Mouse (Mus musculus) T-helper 1 cell (primary cell): ENCODE measurements around the gene Ms4a10.

Experiments
- in situ Hi-C: fragments of 300-600 bp; cut with MboI, MseI; formaldehyde crosslinking; loops from one replicate; pipeline ENCODE4 v1.15.1; 2025; ENCODE audit warnings: high pct_unique_total_duplicates

The Ms4a10 gene

GRCm38 (mm10) chr19:10918321-10918991 lies 56.0 kb downstream of the Ms4a10 start:
- in situ Hi-C loops, result loop anchor here (10.0 kb wide), 1 partner anchor 46 kb away; no protein-coding TSS in a partner anchor

- in situ Hi-C loops, result loop anchor here (10.0 kb wide), 1 partner anchor 48 kb away; no protein-coding TSS in a partner anchor
These were observed 58.0 kb downstream of the Ms4a10 start for GRCm38 (mm10) chr19:10916506-10916905.

DNA sequence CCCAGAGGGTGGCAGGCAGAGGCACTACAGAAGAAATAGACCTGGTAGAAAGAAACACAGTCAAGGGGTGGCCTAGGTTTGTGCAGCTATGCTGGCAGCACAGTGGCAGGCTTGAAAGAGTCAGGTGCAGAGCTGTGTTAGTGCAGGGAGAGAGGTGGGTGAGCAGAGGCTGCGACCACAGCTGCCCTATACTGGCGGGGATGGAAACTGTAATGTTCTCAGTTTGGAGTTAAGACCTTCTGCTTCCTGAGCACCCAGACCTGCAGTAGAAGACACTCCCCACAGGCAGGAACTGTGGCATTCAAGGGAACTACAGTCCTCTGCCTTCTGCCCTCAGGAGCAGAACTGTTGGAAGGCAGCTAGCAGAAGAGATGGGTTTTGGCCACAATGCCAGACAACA lies 59.6 kb downstream of the Ms4a10 start:
- in situ Hi-C loops, result loop anchor here (10.0 kb wide), 1 partner anchor 50 kb away; no protein-coding TSS in a partner anchor

GRCm38 (mm10) chr19:10914291-10914690 lies 60.2 kb downstream of the Ms4a10 start:
- in situ Hi-C loops, result loop anchor here (10.0 kb wide), 1 partner anchor 51 kb away; no protein-coding TSS in a partner anchor
